Comparison of ENCODE assay signal across 10 mouse cellular contexts in genomic region chr13:112188313-112188712, GRCm38 (mm10).
DNase-seq lines count a peak whose midpoint lies in the region; ATAC-seq and TF ChIP-seq lines count a peak whose summit lies in the region.
"Had no signal": no experiment of that assay in that cellular context is flagged by ENCODE, and none has a peak within 500 bp of the region (broad histone marks: within the 10 kb centered on the region; RNA-seq: fewer than 3 reads in every experiment).

No protein-coding gene starts in this region.

- peaks cover 40% of the 10 kb centered on the region for H3K4me1 ChIP-seq in kidney, embryonic 14.5 days (ENCODE audit: control insufficient read depth, insufficient read depth, low read length)
- H3K4me1 ChIP-seq in stomach, postnatal 0 days (replicated peaks; ENCODE audit: control insufficient read depth, insufficient read depth): peaks cover 3% of the 10 kb centered on the region; the same call in 1 of the 2 replicates

- intact Hi-C loops in left cerebral cortex, postnatal 10 days (cut with DNase I): loop anchor here (5.0 kb wide), 1 partner anchor 281 kb away; no protein-coding TSS in a partner anchor

- TF ChIP-seq EP300 in stomach, postnatal 0 days (optimal IDR thresholded peaks at IDR 0.05): no peak

- H3K9ac ChIP-seq in kidney, embryonic 14.5 days (ENCODE audit: low read depth, low read length): no peak overlapping the region
- no peak overlapping the region for H3K9ac ChIP-seq in stomach, postnatal 0 days (ENCODE audit: low read length)
- H3K9ac ChIP-seq: neural tube, embryonic 15.5 days had no signal

- no peaks in the 10 kb centered on the region for H3K27me3 ChIP-seq in kidney, embryonic 14.5 days (ENCODE audit: control insufficient read depth, insufficient read depth, low read length)
- no peaks in the 10 kb centered on the region for H3K27me3 ChIP-seq in stomach, postnatal 0 days (ENCODE audit: control insufficient read depth, insufficient read depth, low read length)
- H3K27me3 ChIP-seq: neural tube, embryonic 15.5 days had no signal

- H3K4me3 ChIP-seq in kidney, embryonic 14.5 days (ENCODE audit: low read length): no peak overlapping the region
- H3K4me3 ChIP-seq in stomach, postnatal 0 days (ENCODE audit: low read depth, low read length): no peak overlapping the region
- H3K4me3 ChIP-seq: neural tube, embryonic 15.5 days had no signal

- no peaks in the 10 kb centered on the region for H3K9me3 ChIP-seq in kidney, embryonic 14.5 days (ENCODE audit: control insufficient read depth, low read length)
- no peaks in the 10 kb centered on the region for H3K9me3 ChIP-seq in stomach, postnatal 0 days (ENCODE audit: control insufficient read depth, low read length)
- H3K9me3 ChIP-seq: neural tube, embryonic 15.5 days had no signal

- 75% methylated on average over 7 of the region's 7 CpGs for WGBS in kidney, embryonic 14.5 days
- WGBS in stomach, postnatal 0 days: 36% methylated on average over 7 of the region's 7 CpGs

- no peaks in the 10 kb centered on the region for H3K36me3 ChIP-seq in kidney, embryonic 14.5 days (ENCODE audit: control insufficient read depth, insufficient read depth, low read length)
- no peaks in the 10 kb centered on the region for H3K36me3 ChIP-seq in stomach, postnatal 0 days (ENCODE audit: control insufficient read depth, insufficient read depth, low read length)
- H3K36me3 ChIP-seq: neural tube, embryonic 15.5 days had no signal

- peak overlapping the region; percentile 39; the same call in 1 of the 2 replicates for H3K27ac ChIP-seq in kidney, embryonic 14.5 days (ENCODE audit: low read depth, low read length)
- H3K27ac ChIP-seq in stomach, postnatal 0 days (replicated peaks): no peak overlapping the region
- H3K27ac ChIP-seq: neural tube, embryonic 15.5 days had no signal

- TF ChIP-seq CTCF in stomach, postnatal 0 days (IDR thresholded peaks at IDR 0.05; ENCODE audit: low read depth): no peak

- peak; percentile 89 for DNase-seq in ovary, adult 18-20 months (ENCODE audit: low spot score)
- DNase-seq in ovary, postnatal 10 days (ENCODE audit: low spot score): no peak
- peak; percentile 40 for DNase-seq in fibroblast of lung, adult 2 months (ENCODE audit: low read depth)
- DNase-seq in stomach, postnatal 0 days (ENCODE audit: low spot score): peak; percentile 57
- no peak for DNase-seq in layer of hippocampus, adult 9-11 months
- no peak for DNase-seq in left cerebral cortex, postnatal 10 days (ENCODE audit: extremely low spot score in 1 of 2, low spot score in 2 of 2)
- DNase-seq in frontal cortex, postnatal 14 days (ENCODE audit: low spot score in 2 of 2): no peak
- DNase-seq: layer of hippocampus, postnatal 36 days had no signal

- no peak for ATAC-seq in kidney, embryonic 14.5 days (ENCODE audit: low FRiP score, low TSS enrichment)
- ATAC-seq in stomach, postnatal 0 days (ENCODE audit: low FRiP score, low TSS enrichment): no peak

- H3K4me2 ChIP-seq in kidney, embryonic 14.5 days (replicated peaks; ENCODE audit: low read depth, low read length): no peak overlapping the region
- H3K4me2 ChIP-seq in stomach, postnatal 0 days (replicated peaks; ENCODE audit: low read depth): no peak overlapping the region
- H3K4me2 ChIP-seq: neural tube, embryonic 15.5 days had no signal

Comparison
In these comparisons a context has a peak if more than half of its experiments do, and no peak if none do; other contexts are left out.
1. DNase-seq: peak in ovary, adult 18-20 months (single experiment), fibroblast of lung, adult 2 months (single experiment) and stomach, postnatal 0 days (single experiment); none in ovary, postnatal 10 days (single experiment), layer of hippocampus, adult 9-11 months (single experiment), left cerebral cortex, postnatal 10 days (0 of 2) and frontal cortex, postnatal 14 days (0 of 2).